Mouse (Mus musculus) thymus, postnatal 0 days (tissue): ENCODE measurements around the gene Atp9a. TPM values are rescaled to one million over a fixed set of nuclear protein-coding genes. Genes with fewer than 3 reads are reported as not detected.

Experiments used
- DNase-seq: peaks from one replicate; pipeline ENCODE4 v3.0.0-alpha.2; 2015; ENCODE audit warnings: low spot score
- microRNA-seq: library from miRNA; unstranded; fragments of <30 nt; microRNA quantifications from one replicate; pipeline ENCODE4, GENCODE M21; 2016; ENCODE audit warnings: borderline number of aligned reads
- polyA plus RNA-seq: library from polyadenylated mRNA; unstranded; fragments of >200 nt; fragmentation: Nextera tagmentation; extraction: Ambion mirVana; gene quantifications from 2 replicates; pipeline ENCODE4 v1.2.1, GENCODE M21; 2015

The Atp9a gene
- polyA plus RNA-seq, 1 experiment from 2014 or later, result 7.8 TPM

DNA sequence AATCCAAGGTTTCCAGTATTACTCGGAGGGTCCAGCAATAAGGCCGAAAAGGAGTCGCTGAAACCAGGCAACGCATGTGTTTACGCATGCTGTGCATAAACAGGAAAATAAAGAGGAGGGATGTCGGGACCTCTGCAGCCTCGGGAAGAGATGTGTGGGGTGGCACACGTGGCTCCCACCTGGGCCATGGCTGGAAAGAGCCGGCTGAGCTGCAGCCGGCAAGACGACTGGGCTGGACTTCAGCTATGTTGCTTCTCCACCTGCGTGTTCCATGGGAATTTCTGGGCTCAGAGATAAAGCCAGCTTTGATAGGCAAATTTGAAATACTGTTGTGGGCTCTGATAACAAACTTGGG lies 139.8 kb downstream of the Atp9a start:
- DNase-seq, result no peak

GRCm38 (mm10) chr2:168601491-168602386 lies 140.5 kb downstream of the Atp9a start, which contains the start of gene Nfatc2:
Gene Nfatc2 (minus strand): TSS chr2:168601657.
- DNase-seq, result no peak

DNA sequence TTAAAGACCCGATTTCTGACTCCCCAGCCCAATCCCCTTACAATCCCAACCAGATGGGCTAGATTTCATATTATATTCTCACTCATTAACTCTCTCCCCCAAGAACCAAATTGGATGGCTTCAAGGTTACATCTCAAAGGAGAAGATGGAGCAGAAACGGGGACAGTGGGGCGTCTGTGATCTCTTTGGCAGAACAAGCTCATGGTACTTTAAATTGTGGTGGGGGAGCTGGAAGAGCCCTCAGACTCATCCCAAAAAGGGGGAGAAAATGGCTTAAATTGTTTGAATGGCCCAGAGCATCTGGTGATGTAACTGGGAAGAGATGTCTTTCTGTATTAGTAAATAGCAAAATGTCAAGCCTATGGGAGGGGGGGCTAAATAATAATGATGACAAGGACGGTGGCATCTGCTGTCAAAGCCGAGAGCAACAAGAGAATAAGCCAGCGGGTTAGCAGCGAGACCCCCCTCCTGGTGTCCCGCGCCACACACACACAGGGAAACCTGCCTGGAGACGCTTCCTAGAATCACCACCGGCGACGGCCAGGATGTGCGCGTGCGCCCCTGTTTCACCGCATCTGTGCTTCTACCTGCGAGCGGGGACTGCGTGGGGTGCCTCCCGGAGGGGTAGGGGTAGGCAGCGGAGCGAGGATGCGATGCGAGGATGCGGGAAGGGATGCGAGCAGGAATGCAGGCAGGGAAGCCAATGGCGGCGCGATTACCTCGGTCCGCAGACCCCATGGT lies 141.3 kb downstream of the Atp9a start:
- DNase-seq, result no peak

- peak; percentile 58 for DNase-seq
Observed at GRCm38 (mm10) chr2:168595693-168596092, 146.5 kb downstream of the Atp9a start.

DNA sequence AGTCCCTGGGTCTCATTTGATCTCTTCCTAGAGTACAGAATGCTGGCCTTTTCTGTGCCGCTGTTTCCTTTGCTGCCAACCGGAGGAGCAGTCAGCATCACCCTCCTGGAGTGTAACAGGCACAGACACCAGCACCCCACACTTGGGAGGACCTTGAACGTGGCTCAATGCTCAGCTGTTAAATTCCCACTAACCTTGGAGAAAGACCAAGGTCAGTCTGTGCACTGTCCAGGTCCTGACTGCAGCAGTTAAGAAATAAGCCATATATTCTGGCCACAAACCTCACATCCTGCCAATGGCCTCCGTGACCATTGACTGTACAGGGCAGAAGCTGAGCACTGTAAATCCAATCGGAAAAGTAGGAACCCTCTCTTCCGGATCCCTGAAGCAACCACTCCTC lies 148.5 kb downstream of the Atp9a start:
- no peak for DNase-seq

DNA sequence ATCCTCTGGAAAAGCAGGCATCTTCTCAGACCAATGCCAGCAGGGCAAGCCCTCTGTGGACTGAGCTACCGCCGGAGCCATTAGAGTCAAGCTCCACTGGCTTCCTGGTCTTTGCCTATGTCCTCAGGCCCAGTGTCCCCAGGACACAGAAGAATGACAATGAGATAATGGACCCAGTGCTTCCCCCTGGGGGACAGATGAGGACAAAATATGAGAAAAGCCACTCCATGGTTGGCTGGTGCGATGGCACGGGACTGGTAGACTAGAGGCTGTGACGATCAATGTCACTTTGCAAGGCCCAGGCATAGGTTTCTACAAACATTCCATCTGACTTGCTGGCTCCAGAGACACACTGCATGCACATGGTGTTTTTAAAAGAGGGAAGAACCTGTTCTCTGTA lies 149.2 kb downstream of the Atp9a start:
- peak; percentile 28 for DNase-seq

DNA sequence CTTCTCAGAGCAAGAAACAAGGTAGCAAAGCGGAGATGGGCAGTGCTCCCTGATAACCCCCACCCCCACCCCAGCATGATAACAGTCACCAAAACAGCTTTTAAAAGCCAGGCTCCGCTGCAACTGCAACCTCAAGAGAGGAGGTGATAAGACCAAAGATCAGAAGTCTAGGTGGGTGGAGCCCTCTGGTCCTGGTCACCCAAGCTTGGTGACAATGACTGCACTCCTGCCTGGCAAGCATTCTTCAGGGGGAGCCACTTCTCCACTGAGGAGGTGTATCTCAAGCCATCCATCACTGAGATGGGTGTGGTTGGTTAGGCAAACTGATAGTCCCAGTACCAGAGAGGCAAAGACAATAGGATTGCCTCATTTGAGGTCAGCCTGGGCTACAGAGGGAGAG lies 151.1 kb downstream of the Atp9a start:
- no peak for DNase-seq

DNA sequence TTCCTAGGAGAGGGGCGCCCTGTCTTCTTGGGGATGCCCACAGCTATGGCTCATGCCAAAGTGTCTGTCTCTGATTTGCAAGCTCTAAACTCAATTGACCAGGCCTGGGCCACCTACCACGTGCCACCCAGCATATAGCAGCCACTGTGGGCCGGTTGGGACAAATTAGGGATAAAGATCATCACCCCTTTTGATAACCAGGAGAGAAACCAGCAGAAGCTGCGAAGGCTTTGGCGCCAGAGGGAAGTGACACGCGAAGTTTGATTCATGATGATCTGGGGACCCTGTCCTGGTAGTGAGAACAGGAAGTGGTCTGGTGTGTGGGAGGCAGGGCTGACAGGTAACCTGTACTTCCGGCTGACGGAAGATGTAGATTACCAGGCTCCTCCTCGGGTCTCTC lies 151.7 kb downstream of the Atp9a start:
- DNase-seq, result peak; percentile 61

GRCm38 (mm10) chr2:168590168-168590551 lies 152.0 kb downstream of the Atp9a start:
- peak; percentile 72 for DNase-seq

DNA sequence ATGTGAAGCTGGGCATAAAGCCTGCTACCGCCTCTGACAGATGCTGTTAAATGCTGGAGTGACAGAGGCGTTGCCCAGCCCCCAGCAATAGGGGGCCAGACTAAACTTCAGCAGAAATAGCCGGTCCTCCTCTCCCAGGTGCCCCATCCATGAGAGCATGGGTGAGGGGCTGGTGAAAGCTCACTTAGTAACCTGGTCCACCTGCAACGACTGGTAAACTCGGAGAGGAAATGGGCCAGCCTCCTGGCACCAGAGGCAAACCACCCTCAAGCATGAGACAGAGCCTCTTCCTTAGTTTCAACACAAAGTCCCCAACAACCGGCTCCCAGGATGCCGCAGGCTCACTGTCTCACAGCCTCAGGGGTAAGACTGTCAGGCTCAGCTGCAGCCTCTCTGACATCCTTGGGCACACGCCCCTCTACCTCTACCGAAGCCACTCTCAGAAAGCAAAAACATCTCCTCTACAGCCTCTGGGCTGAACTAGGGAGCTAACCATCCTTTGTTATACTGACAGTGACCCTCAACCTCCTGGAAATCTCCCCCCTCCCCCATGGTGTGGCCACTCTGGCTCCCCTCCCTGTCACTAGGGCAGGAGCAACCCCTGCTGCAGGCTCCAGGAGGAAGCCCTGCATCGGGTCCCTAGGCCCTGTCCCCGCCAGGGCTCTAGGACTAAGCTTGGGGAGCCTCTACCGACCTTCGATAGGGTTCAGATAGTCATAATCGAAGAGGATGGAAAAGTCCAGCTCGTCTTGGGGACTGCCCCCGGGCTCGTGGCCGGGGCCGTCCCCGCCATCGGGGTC lies 152.6 kb downstream of the Atp9a start:
- peak; percentile 82 for DNase-seq

GRCm38 (mm10) chr2:168588591-168589367 lies 153.4 kb downstream of the Atp9a start:
- DNase-seq, result peak; percentile 37

- no peak for DNase-seq
Observed at GRCm38 (mm10) chr2:168587159-168587558, 155.1 kb downstream of the Atp9a start.

DNA sequence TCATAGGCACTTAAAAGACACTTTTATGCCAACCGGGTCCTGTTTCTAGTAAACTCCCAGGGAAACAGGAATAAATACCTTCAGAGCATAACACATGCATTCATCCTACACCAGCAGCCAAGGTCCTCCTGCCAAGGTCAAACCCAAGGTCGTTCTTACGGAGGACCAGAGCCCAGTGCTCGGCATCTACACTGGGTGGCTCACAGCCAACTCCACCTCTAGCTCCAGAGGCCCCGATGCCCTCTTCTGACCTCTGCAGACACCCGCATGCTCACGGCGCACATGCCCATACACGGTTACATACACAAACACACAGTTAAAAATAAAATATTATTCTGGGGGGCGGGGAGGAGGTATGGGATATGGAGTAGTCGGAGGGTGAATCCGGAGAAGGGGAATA lies 155.7 kb downstream of the Atp9a start:
- no peak for DNase-seq

- no peak for DNase-seq
Observed at GRCm38 (mm10) chr2:168584857-168585256, 157.4 kb downstream of the Atp9a start.

Small RNA genes lying within 50 kb of the gene (microRNA-seq; reads per million reads assigned to microRNA genes)
- gene Mir7004, result 1.2 reads per million

Other genes starting within 250 kb of the Atp9a start
- 3.1 and 4.0 TPM in 2 replicates for gene Nfatc2, start 140.8 kb downstream of the Atp9a start, polyA plus RNA-seq
- gene Sall4, start 25.5 kb upstream of the Atp9a start, polyA plus RNA-seq, result not detected in 2 replicates
- 33.8 and 35.0 TPM in 2 replicates for gene Zfp64, start 213.2 kb upstream of the Atp9a start, polyA plus RNA-seq